Mouse (Mus musculus) stomach, postnatal 0 days (tissue): Measurements from ENCODE around the gene Ccdc9b.

Experiments used
- CTCF ChIP-seq: IDR thresholded peaks from 2 replicates; pipeline ENCODE4 v1.5.1; 2016; ENCODE audit warnings: antibody characterized with exemption, low read depth, mild to moderate bottlenecking, moderate library complexity
- EP300 ChIP-seq: optimal IDR thresholded peaks from 2 replicates; pipeline ENCODE3; 2016; ENCODE audit warnings: antibody characterized with exemption

- TF ChIP-seq CTCF (no peak), EP300 (no peak)
These were observed 33.3 kb downstream of the Ccdc9b start for GRCm38 (mm10) chr2:118729194-118729593.
